In genomic region chr3:108567990-108568877, GRCm38 (mm10) we compare ENCODE assay signal across 10 mouse cellular contexts. TPM values are rescaled to one million over a fixed set of nuclear protein-coding genes. Genes with fewer than 3 reads are reported as not detected.
A peak's percentile ranks its signal among the peaks of the same experiment; 100 is the strongest.
DNase-seq lines count a peak whose midpoint lies in the region; ATAC-seq and TF ChIP-seq lines count a peak whose summit lies in the region.
"Had no signal": no experiment of that assay in that cellular context is flagged by ENCODE, and none has a peak within 500 bp of the region (broad histone marks: within the 10 kb centered on the region; RNA-seq: fewer than 3 reads in every experiment).

No protein-coding gene starts in this region.

- 13% methylated on average over 15 of the region's 15 CpGs for WGBS in forebrain, embryonic 10.5 days
- 12% methylated on average over 15 of the region's 15 CpGs for WGBS in neural tube, embryonic 15.5 days

- no peak for ATAC-seq in neural tube, embryonic 15.5 days (ENCODE audit: low FRiP score)

- DNase-seq in right cerebral cortex, postnatal 10 days (ENCODE audit: low spot score in 2 of 2), result peak; percentile 67 to 79
- no peak for DNase-seq in right cerebral cortex, postnatal 4 days
- peak; percentile 45 for DNase-seq in forebrain, embryonic 10.5 days (ENCODE audit: extremely low spot score, low spot score)
- DNase-seq in left cerebral cortex, postnatal 25 days (ENCODE audit: low spot score in 2 of 2), result peak; percentile 11 to 50
- DNase-seq in kidney, postnatal 4 days, result no peak
- DNase-seq in gastrocnemius, adult 2 months, result no peak
- no peak for DNase-seq in heart, postnatal 36 days
- DNase-seq: cerebellum, adult 9-10 months had no signal

- intact Hi-C loops in left cerebral cortex, postnatal 25 days (cut with DNase I), result no loop called here
- intact Hi-C loops in gastrocnemius, adult 2 months (cut with DNase I), result no loop called here
- intact Hi-C loops in heart, postnatal 36 days (cut with DNase I), result no loop called here

- H3K9me3 ChIP-seq in forebrain, embryonic 10.5 days, result no peaks in the 10 kb centered on the region
- no peaks in the 10 kb centered on the region for H3K9me3 ChIP-seq in neural tube, embryonic 15.5 days (replicated peaks)

- peak overlapping the region; percentile 83 for H3K27ac ChIP-seq in forebrain, embryonic 10.5 days
- H3K27ac ChIP-seq in neural tube, embryonic 15.5 days (replicated peaks), result peak overlapping the region; percentile 51; the same call in 1 of the 2 replicates
- no peak overlapping the region for H3K27ac ChIP-seq in gastrocnemius, adult 2 months

- H3K4me1 ChIP-seq in forebrain, embryonic 10.5 days, result peaks cover 40% of the 10 kb centered on the region
- peaks cover 16% of the 10 kb centered on the region for H3K4me1 ChIP-seq in neural tube, embryonic 15.5 days

- no peak overlapping the region for H3K4me2 ChIP-seq in neural tube, embryonic 15.5 days

- H3K4me3 ChIP-seq in forebrain, embryonic 10.5 days, result peak overlapping the region; percentile 18; the same call in 1 of the 2 replicates
- no peak overlapping the region for H3K4me3 ChIP-seq in neural tube, embryonic 15.5 days (replicated peaks)
- H3K4me3 ChIP-seq in gastrocnemius, adult 2 months, result no peak overlapping the region

- H3K36me3 ChIP-seq in forebrain, embryonic 10.5 days (replicated peaks), result no peaks in the 10 kb centered on the region
- no peaks in the 10 kb centered on the region for H3K36me3 ChIP-seq in neural tube, embryonic 15.5 days

- no peak for TF ChIP-seq CTCF in gastrocnemius, adult 2 months (IDR thresholded peaks at IDR 0.05)

- no peak overlapping the region for H3K9ac ChIP-seq in neural tube, embryonic 15.5 days (replicated peaks)

- no peaks in the 10 kb centered on the region for H3K27me3 ChIP-seq in forebrain, embryonic 10.5 days (ENCODE audit: poor library complexity, severe bottlenecking)
- H3K27me3 ChIP-seq in neural tube, embryonic 15.5 days (replicated peaks), result no peaks in the 10 kb centered on the region

RNA-seq across cellular contexts. Expression of gene Taf13, which starts 3.3 kb away (rescaled TPM):
- polyA plus RNA-seq in forebrain, embryonic 10.5 days (2016; fragmentation: Nextera tagmentation; extraction: Ambion mirVana), result 58.2 and 59.8 TPM in 2 replicates
- total RNA-seq in left cerebral cortex, postnatal 25 days (2021), result 10 to 100 TPM; 34.9 to 35.4 TPM
- 43.7 and 46.5 TPM in 2 replicates for polyA plus RNA-seq in neural tube, embryonic 15.5 days (2015; fragmentation: Nextera tagmentation; extraction: Ambion mirVana)
- 10 to 100 TPM; 19.7 to 20.0 TPM for total RNA-seq in gastrocnemius, adult 2 months (2021)
- 10 to 100 TPM; 14.8 to 17.5 TPM for total RNA-seq in heart, postnatal 36 days (2021)

RNA-seq across cellular contexts. Expression of gene Tmem167b, which starts 6.0 kb away (rescaled TPM):
- 36.9 and 37.9 TPM in 2 replicates for polyA plus RNA-seq in forebrain, embryonic 10.5 days (2016; fragmentation: Nextera tagmentation; extraction: Ambion mirVana)
- total RNA-seq in left cerebral cortex, postnatal 25 days (2021), result 10 to 100 TPM; 42.5 to 44.7 TPM
- polyA plus RNA-seq in neural tube, embryonic 15.5 days (2015; fragmentation: Nextera tagmentation; extraction: Ambion mirVana), result 46.3 and 47.5 TPM in 2 replicates
- total RNA-seq in gastrocnemius, adult 2 months (2021), result 10 to 100 TPM; 12.1 to 16.1 TPM
- total RNA-seq in heart, postnatal 36 days (2021), result 10 to 100 TPM; 27.0 to 29.9 TPM

RNA-seq across cellular contexts. Expression of gene Wdr47, which starts 22.8 kb away (rescaled TPM):
- polyA plus RNA-seq in forebrain, embryonic 10.5 days (2016; fragmentation: Nextera tagmentation; extraction: Ambion mirVana), result 14.9 TPM in 2 replicates
- total RNA-seq in left cerebral cortex, postnatal 25 days (2021), result 100 to 1,000 TPM; 127 to 137 TPM
- 80.5 and 94.7 TPM in 2 replicates for polyA plus RNA-seq in neural tube, embryonic 15.5 days (2015; fragmentation: Nextera tagmentation; extraction: Ambion mirVana)
- 1 to 10 TPM; 4.9 to 6.3 TPM for total RNA-seq in gastrocnemius, adult 2 months (2021)
- total RNA-seq in heart, postnatal 36 days (2021), result 1 to 10 TPM; 7.6 to 9.5 TPM

RNA-seq across cellular contexts. Expression of gene 5330417C22Rik, which starts 31.9 kb away (rescaled TPM):
- polyA plus RNA-seq in forebrain, embryonic 10.5 days (2016; fragmentation: Nextera tagmentation; extraction: Ambion mirVana), result 1.1 and 1.2 TPM in 2 replicates
- 10 to 100 TPM; 28.2 to 36.0 TPM for total RNA-seq in left cerebral cortex, postnatal 25 days (2021)
- polyA plus RNA-seq in neural tube, embryonic 15.5 days (2015; fragmentation: Nextera tagmentation; extraction: Ambion mirVana), result 12.1 and 15.8 TPM in 2 replicates
- total RNA-seq in gastrocnemius, adult 2 months (2021), result not detected
- total RNA-seq in heart, postnatal 36 days (2021), result not detected

RNA-seq across cellular contexts. Expression of gene 1700013F07Rik, which starts 34.3 kb away (rescaled TPM):
- polyA plus RNA-seq in forebrain, embryonic 10.5 days (2016; fragmentation: Nextera tagmentation; extraction: Ambion mirVana), result 0.29 and 0.42 TPM in 2 replicates
- total RNA-seq in left cerebral cortex, postnatal 25 days (2021), result 1 to 10 TPM in 1 of 2 experiments, under 1 TPM in 1; 0.92 to 1.6 TPM
- polyA plus RNA-seq in neural tube, embryonic 15.5 days (2015; fragmentation: Nextera tagmentation; extraction: Ambion mirVana), result 0.87 and 1.2 TPM in 2 replicates
- not detected for total RNA-seq in gastrocnemius, adult 2 months (2021)
- not detected for total RNA-seq in heart, postnatal 36 days (2021)
- polyA plus RNA-seq: heart, embryonic 14.5 days had no signal

Comparison
In these comparisons a context has a peak if more than half of its experiments do, and no peak if none do; other contexts are left out.
1. DNase-seq: peak in right cerebral cortex, postnatal 10 days (2 of 2), forebrain, embryonic 10.5 days (single experiment) and left cerebral cortex, postnatal 25 days (2 of 2); none in right cerebral cortex, postnatal 4 days (single experiment), kidney, postnatal 4 days (0 of 2), gastrocnemius, adult 2 months (single experiment) and heart, postnatal 36 days (0 of 2).
2. RNA of gene Wdr47, which starts 22.8 kb away (total RNA-seq): 127 to 137 TPM in left cerebral cortex, postnatal 25 days; 7.6 to 9.5 TPM in heart, postnatal 36 days and 4.9 to 6.3 TPM in gastrocnemius, adult 2 months; every median in the first group is over 10 times any median in the second.